Mouse (Mus musculus) CH12.LX (cell line): ENCODE results near the gene Utp11. TPM values are rescaled to one million over a fixed set of nuclear protein-coding genes. Genes with fewer than 3 reads are reported as not detected.

ENCODE experiments used
- DNase-seq: peaks from one replicate; pipeline ENCODE4 v3.0.0-alpha.2; 2013; ENCODE audit errors: extremely low read depth
- H3K27ac ChIP-seq: 2 replicates; pipeline ENCODE4 v1.5.1; 2012; ENCODE audit warnings: low read depth, mild to moderate bottlenecking, control low read depth, moderate library complexity; ENCODE audit not compliant: insufficient read depth
- H3K27me3 ChIP-seq: replicated peaks from 2 replicates; pipeline ENCODE3; 2012; ENCODE audit warnings: inconsistent platforms
- H3K36me3 ChIP-seq, 2 experiments: replicated peaks in 1 of 2; 2 replicates each; pipeline versions ENCODE3 to v1.6.1; 2012; ENCODE audit warnings: inconsistent platforms in 1 of 2, low read length in 1 of 2, mild to moderate bottlenecking in 1 of 2, mixed read lengths in 1 of 2, moderate library complexity in 1 of 2; ENCODE audit not compliant: control insufficient read depth in 1 of 2, insufficient read depth in 1 of 2
- H3K4me1 ChIP-seq, 2 experiments: 2 replicates each; pipeline ENCODE4 v1.6.1; 2012; ENCODE audit warnings: inconsistent platforms in 1 of 2, moderate library complexity in 1 of 2; ENCODE audit not compliant: insufficient read depth in 2 of 2, control insufficient read depth in 1 of 2
- H3K4me2 ChIP-seq: 2 replicates; pipeline ENCODE4 v1.6.1; 2012; ENCODE audit warnings: low read depth, mild to moderate bottlenecking, control low read depth; ENCODE audit not compliant: poor library complexity, insufficient read depth, severe bottlenecking
- H3K4me3 ChIP-seq, 3 experiments: fragments of 150-350 bp in 1 of 3; sonication (generic) in 1 of 3; replicated peaks in 1 of 3; 2 replicates each; pipeline versions ENCODE3 to v1.5.1; 2011 to 2012; ENCODE audit warnings: low read depth in 2 of 3, low read length in 2 of 3, mild to moderate bottlenecking in 2 of 3, moderate library complexity in 2 of 3, control low read depth in 1 of 3, improper control_type of control experiment in 1 of 3, inconsistent platforms in 1 of 3, mixed read lengths in 1 of 3; ENCODE audit not compliant: poor library complexity in 1 of 3
- H3K79me2 ChIP-seq: replicated peaks from 2 replicates; pipeline ENCODE4 v1.6.1; 2012; ENCODE audit warnings: mild to moderate bottlenecking, moderate library complexity; ENCODE audit not compliant: control insufficient read depth, poor library complexity, insufficient read depth, severe bottlenecking; ENCODE audit errors: extremely low read depth
- H3K9ac ChIP-seq: 2 replicates; pipeline ENCODE4 v1.6.1; 2012; ENCODE audit warnings: low read depth, mild to moderate bottlenecking, control low read depth, moderate library complexity; ENCODE audit not compliant: insufficient read depth
- H3K9me3 ChIP-seq: replicated peaks from 2 replicates; pipeline ENCODE3; 2012; ENCODE audit warnings: low read length, inconsistent platforms, mixed read lengths
- CHD2 ChIP-seq: IDR thresholded peaks from 2 replicates; pipeline ENCODE4 v1.6.1; 2011; ENCODE audit warnings: low read length, improper control_type of control experiment
- E2F4 ChIP-seq: IDR thresholded peaks from 2 replicates; pipeline ENCODE4 v1.6.1; 2011; ENCODE audit warnings: low read depth, low read length, improper control_type of control experiment; ENCODE audit not compliant: insufficient replicate concordance
- ELF1 ChIP-seq: IDR thresholded peaks from 2 replicates; pipeline ENCODE4 v1.6.1; 2014; ENCODE audit warnings: low read depth, mild to moderate bottlenecking, inconsistent platforms, low read length, improper control_type of control experiment
- GABPA ChIP-seq: IDR thresholded peaks from 2 replicates; pipeline ENCODE4 v1.6.1; 2012; ENCODE audit warnings: low read depth, low read length, improper control_type of control experiment, inconsistent platforms; ENCODE audit not compliant: insufficient replicate concordance
- HCFC1 ChIP-seq: IDR thresholded peaks from 2 replicates; pipeline ENCODE4 v1.6.1; 2012; ENCODE audit warnings: low read depth, mild to moderate bottlenecking, inconsistent platforms, low read length, improper control_type of control experiment
- JUND ChIP-seq: conservative IDR thresholded peaks from 2 replicates; pipeline ENCODE4 v1.6.1; 2011; ENCODE audit warnings: low read depth, low read length, improper control_type of control experiment
- KAT2A ChIP-seq: IDR thresholded peaks from 2 replicates; pipeline ENCODE4 v1.6.1; 2012; ENCODE audit warnings: low read length, improper control_type of control experiment, inconsistent platforms; ENCODE audit not compliant: insufficient replicate concordance
- MAFK ChIP-seq: IDR thresholded peaks from 2 replicates; pipeline ENCODE4 v1.6.1; 2011; ENCODE audit warnings: low read length, improper control_type of control experiment; ENCODE audit not compliant: insufficient replicate concordance
- MEF2A ChIP-seq: IDR thresholded peaks from 2 replicates; pipeline ENCODE4 v1.6.1; 2014; ENCODE audit warnings: low read depth, mild to moderate bottlenecking, inconsistent platforms, low read length, improper control_type of control experiment, borderline replicate concordance
- MXI1 ChIP-seq: IDR thresholded peaks from 2 replicates; pipeline ENCODE4 v1.6.1; 2011; ENCODE audit warnings: mild to moderate bottlenecking, low read depth, low read length, improper control_type of control experiment
- NELFE ChIP-seq: IDR thresholded peaks from 2 replicates; pipeline ENCODE4 v1.6.1; 2011; ENCODE audit warnings: low read depth, low read length, improper control_type of control experiment
- NRF1 ChIP-seq: IDR thresholded peaks from 2 replicates; pipeline ENCODE4 v1.6.1; 2014; ENCODE audit warnings: low read depth, mild to moderate bottlenecking, inconsistent platforms, low read length, improper control_type of control experiment, moderate library complexity
- PAX5 ChIP-seq: IDR thresholded peaks from 2 replicates; pipeline ENCODE4 v1.6.1; 2012; ENCODE audit warnings: low read length, inconsistent platforms, mixed read lengths
- POLR2AphosphoS2 ChIP-seq: IDR thresholded peaks from 2 replicates; pipeline ENCODE4 v1.6.1; 2011; ENCODE audit warnings: low read depth, low read length, improper control_type of control experiment
- RAD21 ChIP-seq: IDR thresholded peaks from 2 replicates; pipeline ENCODE4 v1.6.1; 2011; ENCODE audit warnings: low read depth, mild to moderate bottlenecking, low read length, improper control_type of control experiment, moderate library complexity
- SIN3A ChIP-seq: IDR thresholded peaks from 2 replicates; pipeline ENCODE4 v1.6.1; 2012; ENCODE audit warnings: low read length, improper control_type of control experiment, inconsistent platforms
- UBTF ChIP-seq: IDR thresholded peaks from 2 replicates; pipeline ENCODE4 v1.6.1; 2012; ENCODE audit warnings: low read depth, mild to moderate bottlenecking, inconsistent platforms, low read length, improper control_type of control experiment, moderate library complexity
- USF1 ChIP-seq: IDR thresholded peaks from 2 replicates; pipeline ENCODE4 v1.6.1; 2014; ENCODE audit warnings: low read depth, mild to moderate bottlenecking, inconsistent platforms, low read length, improper control_type of control experiment
- ZKSCAN1 ChIP-seq: IDR thresholded peaks from 2 replicates; pipeline ENCODE4 v1.6.1; 2012; ENCODE audit warnings: low read depth, inconsistent platforms, low read length, improper control_type of control experiment, borderline replicate concordance
- ZNF384 ChIP-seq: IDR thresholded peaks from 2 replicates; pipeline ENCODE4 v1.6.1; 2012; ENCODE audit warnings: low read depth, low read length, improper control_type of control experiment, inconsistent platforms
- dilution Hi-C: fragments of 300-500 bp; cut with MboI; formaldehyde crosslinking; loops from 2 replicates; pipeline ENCODE4 v1.14.3; 2020; ENCODE audit warnings: low sequenced_read_pairs; ENCODE audit not compliant: extremely low pct_unique_long_range_greater_than_20kb, extremely low pct_ligation_motif_present
- in situ Hi-C: fragments of 300-500 bp; cut with MboI; formaldehyde crosslinking; loops from 3 replicates; pipeline ENCODE4 v1.14.3; 2019; ENCODE audit warnings: low sequenced_read_pairs, low pct_ligation_motif_present, low pct_unique_long_range_greater_than_20kb, mixed read lengths
- polyA plus RNA-seq: library from polyadenylated mRNA; unstranded; fragments of >175 nt; gene quantifications from 2 replicates; pipeline ENCODE4 v1.2.1, GENCODE M21; 2012; ENCODE audit warnings: low read depth; ENCODE audit not compliant: insufficient read length
- total RNA-seq, 2 experiments: library from RNA; depleted of rRNA; stranded (reverse); fragments of 300-350 nt in 1 of 2; fragments of >200 nt in 1 of 2; gene quantifications; 2 replicates each; pipeline ENCODE4 v1.2.3; 2012 to 2014

Gene Utp11
- total and polyA plus RNA-seq, 3 experiments: 52.7 to 102 (median 78.1) TPM

DNA sequence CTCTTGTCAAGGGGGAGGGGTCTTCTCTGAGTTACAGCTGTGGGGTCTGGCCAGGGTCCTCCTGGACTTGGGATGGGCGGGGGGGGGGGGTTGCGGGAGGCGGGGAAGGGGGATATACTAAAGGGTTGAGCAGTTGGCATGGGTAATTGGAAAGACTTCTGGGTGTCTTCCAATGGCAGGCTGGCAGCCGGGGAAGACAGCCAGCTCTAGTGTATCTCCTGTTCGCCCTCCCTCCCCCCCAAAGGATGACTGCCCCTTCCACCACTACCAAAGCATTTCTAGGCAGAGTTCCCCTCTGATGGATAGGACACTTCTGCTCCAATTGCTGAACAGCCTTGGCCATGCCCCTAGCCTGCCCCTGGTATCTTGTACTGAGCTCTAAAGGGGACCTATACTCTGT is 8.5 kb upstream of the Utp11 start:
- Histone ChIP-seq H3K27ac (no peak overlapping the region), H3K4me1 (peaks cover 26 to 52% of the 10 kb centered on the region in 2 experiments), H3K9me3 (peaks cover 2% of the 10 kb centered on the region), H3K36me3 (peaks cover 9 to 14% of the 10 kb centered on the region in 2 experiments), H3K4me2 (peak overlapping the region; percentile 83), H3K79me2 (peaks cover 19% of the 10 kb centered on the region), H3K4me3 (peak overlapping the region in 2 of 3 experiments; percentile 79), H3K9ac (peak overlapping the region; percentile 22; the same call in 1 of the 2 replicates), H3K27me3 (no peaks in the 10 kb centered on the region)
- TF ChIP-seq SIN3A (no peak), PAX5 (no peak), ZKSCAN1 (no peak), POLR2AphosphoS2 (no peak), HCFC1 (no peak), USF1 (no peak), MXI1 (no peak), ELF1 (no peak), NELFE (no peak), GABPA (no peak), UBTF (no peak), MAFK (no peak), NRF1 (no peak), KAT2A (no peak), ZNF384 (no peak), CHD2 (no peak), JUND (no peak), RAD21 (no peak), E2F4 (no peak), MEF2A (no peak)
- no peak for DNase-seq
- in situ Hi-C loops (loop anchor here (10.0 kb wide), 1 partner anchor 363 kb away; the partner anchor contains the start of genes Dnali1 and Snip1), dilution Hi-C loops (no loop called here)
